Mouse (Mus musculus): ENCODE data around the gene Ube2z. TPM values are rescaled to one million over a fixed set of nuclear protein-coding genes. Genes with fewer than 3 reads are reported as not detected.

The Ube2z gene
- total RNA-seq, 2 experiments from 2014 or later: 54.4 to 56.2 TPM

DNA sequence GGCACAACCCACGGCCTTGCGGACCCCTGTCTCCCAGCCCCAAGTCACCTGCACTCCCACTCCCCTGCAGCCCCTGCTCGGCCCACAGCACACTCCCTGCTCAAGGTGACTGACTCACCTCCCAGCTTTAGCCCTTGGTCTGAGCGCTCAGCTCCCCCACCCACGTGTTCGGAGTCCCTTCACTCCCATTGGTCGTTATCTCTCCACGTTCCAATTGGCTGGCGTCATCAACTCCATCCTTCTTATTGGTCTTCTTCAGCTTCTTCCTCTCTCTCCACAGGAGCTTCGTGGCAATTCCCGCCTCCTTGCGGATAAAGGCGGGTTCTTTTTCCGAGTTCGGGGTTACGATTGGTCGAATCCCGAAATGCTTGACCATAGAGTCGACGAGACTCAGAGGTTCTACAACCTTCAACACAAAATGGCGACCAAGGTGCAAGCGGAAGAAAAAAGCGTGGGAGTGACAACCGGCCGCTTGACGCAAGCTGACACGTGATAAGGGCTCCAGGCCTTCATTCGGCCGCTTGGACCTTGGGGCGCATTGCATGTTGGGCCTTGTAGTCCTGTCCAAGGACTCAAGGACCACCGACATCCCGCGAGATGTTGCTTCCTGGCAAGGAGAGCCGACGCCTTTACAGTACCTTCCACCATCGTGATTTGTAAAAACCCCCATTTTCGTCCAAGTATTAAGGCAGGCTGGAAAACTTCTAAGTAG, 10.5 kb upstream of the Ube2z start, which contains the start of gene Atp5g1:
Gene Atp5g1, minus strand, starts transcription at position 162 of the 712 bp plus-strand sequence.
- peak; percentile 94 to 100 for DNase-seq (ENCODE audit: low spot score in 2 of 2)
- Histone ChIP-seq H3K4me3 (peak within 1 kb of the TSS; percentile 98), H3K27ac (peak within 1 kb of the TSS; percentile 93)
- peak; percentile 52 for TF ChIP-seq CTCF (conservative IDR thresholded peaks at IDR 0.05)

DNA sequence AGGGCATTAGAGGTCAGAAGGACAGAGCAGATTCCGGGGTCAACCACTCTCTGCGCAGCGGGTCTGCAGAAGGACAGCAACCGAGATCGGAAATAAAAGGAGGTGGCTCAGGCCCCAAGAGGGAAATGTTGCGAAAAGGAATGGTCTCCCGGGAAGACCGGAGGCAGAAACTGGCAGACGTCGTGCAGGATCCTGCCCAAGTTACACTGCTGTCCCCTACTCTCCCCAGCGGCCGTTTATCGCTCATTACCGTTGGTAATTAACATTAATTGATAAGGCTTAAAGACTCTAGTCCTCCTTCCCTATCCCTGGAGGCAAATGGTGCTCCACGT, 10.0 kb upstream of the Ube2z start:
- no peak for TF ChIP-seq CTCF (conservative IDR thresholded peaks at IDR 0.05)
- DNase-seq (ENCODE audit: low spot score in 2 of 2): no peak
- Histone ChIP-seq H3K27ac (peak overlapping the region; percentile 93), H3K4me3 (peak overlapping the region; percentile 98)

DNA sequence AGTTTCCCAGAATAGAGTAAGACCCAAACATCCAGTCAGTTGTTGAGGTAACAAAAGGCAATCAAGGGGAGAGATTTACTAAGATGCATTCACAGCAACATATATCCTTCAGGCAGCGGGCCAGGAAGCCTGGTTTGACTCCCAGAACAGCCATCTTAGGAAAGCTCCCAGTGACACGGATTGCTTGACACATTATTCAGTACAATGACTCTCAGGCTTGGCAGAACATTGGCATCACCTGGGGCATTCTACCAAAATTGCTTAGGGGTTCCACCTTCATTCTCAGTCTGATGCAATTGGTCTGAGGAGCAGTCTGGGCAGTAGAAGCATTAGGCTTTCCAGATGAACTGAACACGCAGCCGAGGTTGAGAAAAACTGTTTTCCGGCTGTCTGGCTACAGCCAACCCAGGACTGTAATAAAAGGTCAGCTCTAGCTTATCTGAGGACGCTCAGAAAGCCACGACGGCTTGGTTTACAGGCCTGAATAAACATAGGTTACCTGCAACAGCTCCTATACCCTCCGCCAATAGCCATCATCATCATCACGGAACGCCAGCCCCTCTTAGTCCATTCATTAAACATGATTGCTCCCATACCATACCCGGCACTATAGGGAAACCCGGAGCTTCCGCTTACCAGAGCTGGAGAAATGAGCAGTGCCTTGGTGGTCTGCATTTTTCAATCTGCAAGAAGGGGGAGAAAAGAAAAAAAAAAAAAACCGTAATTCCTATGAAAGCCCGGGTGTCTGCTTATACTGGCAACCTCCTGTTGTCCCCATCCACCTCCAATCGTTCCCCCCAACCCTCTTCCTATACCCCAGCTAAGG, 9.4 kb upstream of the Ube2z start:
- Histone ChIP-seq H3K27ac (peak overlapping the region; percentile 93), H3K4me3 (peak overlapping the region; percentile 98)
- no peak for DNase-seq (ENCODE audit: low spot score in 2 of 2)
- TF ChIP-seq CTCF (conservative IDR thresholded peaks at IDR 0.05): no peak

DNA sequence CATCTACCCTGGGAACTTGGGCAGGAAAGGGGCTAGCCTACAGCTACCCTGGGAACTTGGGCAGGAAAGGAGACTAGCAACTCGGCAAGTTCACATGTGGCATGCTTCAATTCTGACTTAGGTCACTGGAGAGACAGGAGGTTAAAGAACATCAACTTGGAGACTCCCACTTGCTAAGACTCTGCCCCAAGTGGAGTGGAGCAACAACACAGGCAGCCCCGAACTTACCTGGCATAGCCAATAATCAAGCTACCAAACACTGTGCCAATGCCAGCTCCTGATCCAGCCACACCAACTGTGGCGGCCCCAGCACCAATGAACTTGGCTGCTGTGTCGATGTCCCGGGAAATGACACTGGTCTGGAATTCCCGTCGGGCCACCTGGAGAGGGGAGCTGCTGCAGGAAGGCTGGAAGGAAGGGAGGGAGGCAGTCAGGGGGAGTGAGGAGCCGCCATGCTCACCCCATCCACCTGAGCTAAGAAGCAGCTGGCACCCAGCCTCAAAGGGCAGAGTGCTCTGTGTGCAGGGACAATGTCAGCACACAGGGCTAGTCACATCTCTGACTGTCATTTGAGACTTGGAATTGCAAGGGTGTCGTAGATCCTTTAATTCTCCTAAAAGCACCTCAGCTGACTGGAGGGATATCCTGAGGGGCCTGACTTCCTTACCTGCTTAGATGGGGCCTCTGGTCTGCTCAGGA, 8.3 kb upstream of the Ube2z start:
- H3K4me3 ChIP-seq: peak overlapping the region; percentile 98

DNA sequence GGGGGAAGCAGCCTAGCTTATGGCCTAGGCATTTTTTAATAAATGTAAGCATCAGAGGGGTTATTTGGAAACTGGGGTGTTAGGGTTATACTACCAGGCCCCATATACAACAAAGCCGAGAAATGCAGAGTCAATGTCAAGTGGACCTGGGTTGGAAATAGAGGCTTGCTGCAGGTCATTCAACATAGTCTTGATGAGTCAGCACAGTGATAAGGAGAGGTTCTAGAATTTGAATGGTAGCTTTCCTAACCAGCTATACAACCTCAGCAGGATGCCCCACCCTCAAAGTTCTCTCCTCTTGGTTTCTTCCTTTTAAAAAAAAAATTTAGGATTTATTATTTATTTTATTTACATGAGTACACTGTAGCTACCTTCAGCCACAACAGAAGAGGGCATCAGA, 5.8 kb upstream of the Ube2z start:
- Histone ChIP-seq H3K4me3 (no peak overlapping the region), H3K27ac (no peak overlapping the region)
- TF ChIP-seq CTCF (conservative IDR thresholded peaks at IDR 0.05): no peak
- DNase-seq (ENCODE audit: low spot score in 2 of 2): no peak

More for the DNA sequence above, 8.3 kb upstream of the Ube2z start:
- no peak for TF ChIP-seq CTCF (conservative IDR thresholded peaks at IDR 0.05)
- DNase-seq (ENCODE audit: low spot score in 2 of 2): no peak
- H3K27ac ChIP-seq: peak overlapping the region; percentile 93; the same call in 1 of the 2 replicates

DNA sequence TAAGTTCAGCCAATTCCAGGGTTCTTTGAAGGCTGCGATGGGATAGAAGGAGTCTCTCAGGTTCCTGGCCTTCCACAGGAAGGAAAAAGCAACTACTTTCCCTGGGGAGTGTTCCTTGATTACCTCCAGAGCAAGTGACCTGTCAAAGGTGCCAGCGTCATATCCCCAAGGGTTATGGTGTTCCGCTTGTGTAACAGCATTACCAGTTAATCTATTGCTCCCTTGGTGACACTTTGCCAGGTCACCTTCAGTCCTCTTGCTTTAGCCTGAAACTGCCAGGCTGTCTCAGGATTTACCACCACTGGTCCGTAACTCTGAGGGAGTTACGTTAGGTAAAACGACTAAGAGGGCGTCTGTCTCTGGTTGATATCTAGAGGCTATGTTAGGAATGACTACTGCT, 5.2 kb upstream of the Ube2z start:
- no peak for DNase-seq (ENCODE audit: low spot score in 2 of 2)
- Histone ChIP-seq H3K4me3 (no peak overlapping the region), H3K27ac (no peak overlapping the region)
- no peak for TF ChIP-seq CTCF (conservative IDR thresholded peaks at IDR 0.05)

DNA sequence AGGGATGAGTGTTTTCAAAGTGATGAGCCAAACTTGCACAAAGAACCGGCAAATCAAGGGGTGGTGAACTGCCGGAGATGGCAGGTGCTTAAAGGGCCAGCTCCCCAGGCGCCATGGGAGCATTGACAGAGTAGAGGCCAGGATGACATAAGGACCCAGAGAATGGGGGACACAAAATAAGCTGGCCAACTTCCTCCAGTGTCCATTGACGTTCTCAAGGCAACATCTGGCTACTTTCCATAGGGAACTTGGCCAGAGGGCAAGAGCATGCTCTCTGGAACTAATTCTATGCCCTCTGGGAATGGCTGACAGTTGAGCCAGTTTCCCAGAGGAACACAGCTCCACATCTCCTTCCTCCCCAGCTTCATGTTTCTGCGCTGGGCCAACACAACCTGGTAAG, 3.0 kb upstream of the Ube2z start:
- Histone ChIP-seq H3K4me3 (no peak overlapping the region), H3K27ac (no peak overlapping the region)
- no peak for TF ChIP-seq CTCF (conservative IDR thresholded peaks at IDR 0.05)
- no peak for DNase-seq (ENCODE audit: low spot score in 2 of 2)

DNA sequence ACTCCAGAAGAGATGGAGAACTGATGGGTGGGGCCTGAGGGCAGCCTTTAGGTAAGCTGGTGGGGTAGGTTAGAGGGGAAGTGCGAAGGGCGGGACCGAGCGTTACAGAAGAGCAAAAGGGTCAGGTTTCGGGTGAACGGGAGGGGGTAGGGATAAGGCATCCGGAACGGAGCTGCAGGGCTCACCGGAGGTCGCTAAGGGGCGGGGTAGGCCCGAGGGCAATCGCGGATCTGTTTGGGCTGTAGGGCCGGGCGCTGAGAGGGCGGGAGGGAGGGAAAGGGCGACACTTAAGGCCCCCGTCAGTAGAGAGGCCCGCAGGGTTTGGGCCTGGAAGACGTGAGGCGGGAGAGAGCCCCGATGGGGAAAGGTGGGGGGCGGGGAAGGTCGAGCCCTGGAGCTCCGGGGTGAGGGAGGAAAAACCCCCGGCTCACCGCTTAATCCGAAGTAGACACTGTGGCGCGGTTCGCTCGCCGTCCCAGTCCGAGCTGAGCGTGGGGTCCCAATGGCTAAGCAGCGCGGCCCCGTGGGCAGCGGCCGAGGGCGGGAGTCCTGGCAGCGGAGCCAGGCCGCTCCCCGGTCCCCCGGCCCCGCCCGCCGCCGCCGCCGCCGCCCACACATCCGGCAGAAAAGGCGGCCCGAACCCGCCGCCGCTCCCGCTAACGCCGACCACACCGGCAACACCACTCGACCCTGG, 520 bp downstream of the Ube2z start:
- no peak for DNase-seq (ENCODE audit: low spot score in 2 of 2)
- TF ChIP-seq CTCF (conservative IDR thresholded peaks at IDR 0.05): no peak

DNA sequence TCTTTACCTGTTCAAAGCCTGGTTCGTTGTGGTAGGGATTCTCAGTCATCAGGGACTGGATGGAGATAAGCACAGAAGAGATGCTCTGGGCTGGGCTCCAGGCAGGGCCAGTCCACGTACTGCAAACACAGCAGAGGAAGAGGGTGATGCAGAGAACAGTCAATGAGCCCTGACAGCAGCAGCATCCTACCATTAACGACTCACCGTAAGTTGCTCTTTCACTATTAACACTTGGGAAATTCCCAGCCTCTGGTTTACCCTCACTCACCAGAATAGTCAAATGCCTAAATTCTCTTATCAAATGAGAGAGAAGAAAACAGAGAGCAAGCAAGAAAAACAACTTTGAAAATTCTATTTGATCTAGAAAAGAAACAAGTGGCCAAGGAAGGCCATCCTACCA, 6.9 kb downstream of the Ube2z start:
- no peak for DNase-seq (ENCODE audit: low spot score in 2 of 2)
- Histone ChIP-seq H3K27ac (no peak overlapping the region), H3K4me3 (no peak overlapping the region)
- TF ChIP-seq CTCF (conservative IDR thresholded peaks at IDR 0.05): no peak

More for the DNA sequence above, 520 bp downstream of the Ube2z start:
- H3K27ac ChIP-seq: peak overlapping the region; percentile 96
- peak overlapping the region; percentile 82 for H3K4me3 ChIP-seq

DNA sequence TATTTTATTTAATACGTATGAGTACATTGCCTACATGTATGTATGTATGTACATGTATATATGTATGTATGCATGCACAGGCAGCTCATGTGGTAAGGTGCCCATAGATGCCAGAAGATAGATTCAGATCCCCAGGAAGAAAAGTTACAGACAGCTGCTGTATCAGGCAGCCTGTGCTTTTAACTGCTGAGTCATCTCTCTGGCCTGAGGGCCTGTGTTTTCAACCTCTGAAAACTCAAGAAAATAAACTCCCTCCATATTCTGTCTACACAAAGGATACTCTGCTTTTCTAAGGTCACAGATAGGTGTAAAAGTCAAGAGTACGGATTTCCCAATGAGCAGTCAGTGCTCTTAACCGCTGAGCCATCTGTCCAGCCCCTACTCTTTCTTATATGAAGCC, 14.3 kb downstream of the Ube2z start:
- no peak overlapping the region for H3K4me3 ChIP-seq
- no peak for TF ChIP-seq CTCF (conservative IDR thresholded peaks at IDR 0.05)
- H3K27ac ChIP-seq: no peak overlapping the region
- no peak for DNase-seq (ENCODE audit: low spot score in 2 of 2)

DNA sequence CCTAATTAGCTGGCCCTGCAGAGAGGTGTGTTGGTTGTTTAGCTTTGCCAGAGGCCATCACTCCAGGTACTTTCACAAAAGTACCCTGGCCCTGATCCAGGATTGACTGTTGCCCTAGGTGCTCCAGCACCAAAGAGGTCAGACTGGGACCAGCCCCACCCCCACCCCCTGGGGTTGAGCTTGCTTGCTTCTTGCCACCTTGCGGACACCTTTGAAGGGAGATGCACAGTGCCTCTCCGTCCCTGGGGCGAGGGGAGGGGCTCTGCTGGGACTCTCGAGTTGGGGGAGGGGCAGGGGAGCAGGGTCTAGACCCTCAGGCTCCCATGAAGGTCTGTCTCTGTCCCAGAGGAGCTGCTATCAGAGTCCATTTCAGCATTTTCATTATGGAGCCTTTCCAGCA, 15.2 kb downstream of the Ube2z start:
- no peak overlapping the region for H3K4me3 ChIP-seq
- DNase-seq (ENCODE audit: low spot score in 2 of 2): no peak
- TF ChIP-seq CTCF (conservative IDR thresholded peaks at IDR 0.05): no peak
- H3K27ac ChIP-seq: no peak overlapping the region

DNA sequence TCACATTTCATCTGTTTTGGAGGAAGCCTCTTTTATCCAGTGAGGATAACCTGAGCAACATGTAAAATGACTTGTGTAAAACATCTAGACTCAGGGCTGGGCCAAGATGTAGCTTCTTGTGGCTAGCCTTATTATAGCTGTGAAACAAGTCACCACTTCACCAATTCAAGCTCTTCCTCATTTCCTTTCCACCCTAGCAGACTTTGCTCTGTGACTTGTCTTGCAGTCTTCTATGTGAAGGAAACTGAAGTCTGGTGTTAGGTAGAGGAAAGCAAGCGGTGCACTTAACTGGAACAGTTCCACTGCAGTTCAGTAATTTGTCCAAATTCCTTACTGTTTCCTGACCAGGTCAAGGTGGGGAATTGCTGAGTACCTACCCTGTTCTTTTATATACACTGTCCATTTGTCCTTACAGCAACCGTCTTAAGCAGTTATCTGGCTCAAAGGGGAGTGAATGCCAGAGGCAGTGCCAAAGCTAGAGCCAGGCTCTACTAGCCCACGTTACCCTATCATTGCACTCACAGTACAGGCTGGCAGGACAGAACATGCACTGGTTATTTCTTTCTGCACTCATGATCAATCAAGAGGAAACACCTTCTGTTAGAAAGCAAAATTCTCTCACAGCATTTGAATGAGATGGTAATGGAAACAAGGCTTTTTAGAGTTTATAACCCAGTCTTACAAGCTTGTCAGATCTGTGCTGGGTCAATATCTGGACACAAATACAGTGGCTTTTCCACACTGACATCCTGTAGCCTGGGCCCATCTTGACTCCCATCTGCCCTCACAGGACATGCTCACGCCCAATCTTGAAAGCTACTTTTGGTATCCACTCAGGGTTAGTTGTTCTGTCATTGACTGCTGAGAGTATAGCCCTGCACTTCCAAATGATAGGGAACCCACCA, 17.5 kb downstream of the Ube2z start:
- DNase-seq (ENCODE audit: low spot score in 2 of 2): no peak
- Histone ChIP-seq H3K4me3 (no peak overlapping the region), H3K27ac (peak overlapping the region; percentile 32; the same call in 1 of the 2 replicates)
- TF ChIP-seq CTCF (conservative IDR thresholded peaks at IDR 0.05): no peak

All from layer of hippocampus, adult 2 months (tissue).